Mouse (Mus musculus): ENCODE data around the gene Fam71d. TPM values are rescaled to one million over a fixed set of nuclear protein-coding genes. Genes with fewer than 3 reads are reported as not detected.

Fam71d gene
- polyA plus RNA-seq, 1 experiment, result not detected

- no peak overlapping the region for H3K27ac ChIP-seq (ENCODE audit: insufficient read depth, low read depth, low read length)
- H3K4me1 ChIP-seq (ENCODE audit: control insufficient read depth, insufficient read depth, insufficient read length, low read length), result no peaks in the 10 kb centered on the region
- WGBS, result 87% methylated on average over 4 of the region's 4 CpGs
- no peaks in the 10 kb centered on the region; the same call in 1 of the 2 replicates for H3K36me3 ChIP-seq (ENCODE audit: control insufficient read depth, insufficient read depth, low read length)
- no peaks in the 10 kb centered on the region for H3K27me3 ChIP-seq (ENCODE audit: control insufficient read depth, insufficient read depth, low read length)
- no peak overlapping the region for H3K4me3 ChIP-seq (ENCODE audit: low read depth, low read length)
- TF ChIP-seq CTCF (IDR thresholded peaks at IDR 0.05; ENCODE audit: extremely low read depth, insufficient read length, insufficient replicate concordance, low read depth, low read length) (no peak), POLR2A (IDR thresholded peaks at IDR 0.05; ENCODE audit: low read depth, low read length) (no peak)
Measured at GRCm38 (mm10) chr12:78682279-78682678, 9.1 kb upstream of the Fam71d start.

- no peak overlapping the region for H3K4me3 ChIP-seq (ENCODE audit: low read depth, low read length)
- WGBS, result 50% methylated on average over 1 of the region's 1 CpGs
- no peaks in the 10 kb centered on the region for H3K27me3 ChIP-seq (ENCODE audit: control insufficient read depth, insufficient read depth, low read length)
- no peak overlapping the region for H3K27ac ChIP-seq (ENCODE audit: insufficient read depth, low read depth, low read length)
- no peak for TF ChIP-seq CTCF (IDR thresholded peaks at IDR 0.05; ENCODE audit: extremely low read depth, insufficient read length, insufficient replicate concordance, low read depth, low read length)
- no peak for TF ChIP-seq POLR2A (IDR thresholded peaks at IDR 0.05; ENCODE audit: low read depth, low read length)
- no peaks in the 10 kb centered on the region for H3K36me3 ChIP-seq (ENCODE audit: control insufficient read depth, insufficient read depth, low read length)
- H3K4me1 ChIP-seq (ENCODE audit: control insufficient read depth, insufficient read depth, insufficient read length, low read length), result no peaks in the 10 kb centered on the region
Measured at GRCm38 (mm10) chr12:78685669-78686215, 5.6 kb upstream of the Fam71d start.

DNA sequence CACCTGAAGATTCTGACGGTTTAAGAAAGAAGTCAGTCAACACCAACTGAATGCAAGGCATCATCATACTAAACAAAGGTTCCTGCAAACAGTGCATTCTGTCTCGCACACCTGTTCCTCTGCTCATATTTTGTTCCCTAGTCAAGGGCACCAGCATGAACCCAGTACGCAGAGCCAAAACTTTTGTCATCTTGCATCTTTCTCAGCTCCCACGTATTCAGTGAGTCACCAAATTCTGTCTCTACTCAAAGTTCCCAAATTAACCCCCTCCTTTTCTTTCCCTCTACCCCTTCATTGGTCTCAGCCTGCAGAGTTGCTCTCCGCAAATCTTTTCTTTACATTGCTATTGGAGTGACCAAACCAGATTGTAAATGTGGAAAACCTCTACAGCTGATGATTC, 2.5 kb upstream of the Fam71d start:
- no peaks in the 10 kb centered on the region for H3K27me3 ChIP-seq (ENCODE audit: control insufficient read depth, insufficient read depth, low read length)
- WGBS, result 88% methylated on average over 5 of the region's 5 CpGs
- no peak for TF ChIP-seq CTCF (IDR thresholded peaks at IDR 0.05; ENCODE audit: extremely low read depth, insufficient read length, insufficient replicate concordance, low read depth, low read length)
- no peaks in the 10 kb centered on the region for H3K36me3 ChIP-seq (ENCODE audit: control insufficient read depth, insufficient read depth, low read length)
- H3K4me3 ChIP-seq (ENCODE audit: low read depth, low read length), result no peak overlapping the region
- no peak overlapping the region for H3K27ac ChIP-seq (ENCODE audit: insufficient read depth, low read depth, low read length)
- H3K4me1 ChIP-seq (ENCODE audit: control insufficient read depth, insufficient read depth, insufficient read length, low read length), result no peaks in the 10 kb centered on the region

DNA sequence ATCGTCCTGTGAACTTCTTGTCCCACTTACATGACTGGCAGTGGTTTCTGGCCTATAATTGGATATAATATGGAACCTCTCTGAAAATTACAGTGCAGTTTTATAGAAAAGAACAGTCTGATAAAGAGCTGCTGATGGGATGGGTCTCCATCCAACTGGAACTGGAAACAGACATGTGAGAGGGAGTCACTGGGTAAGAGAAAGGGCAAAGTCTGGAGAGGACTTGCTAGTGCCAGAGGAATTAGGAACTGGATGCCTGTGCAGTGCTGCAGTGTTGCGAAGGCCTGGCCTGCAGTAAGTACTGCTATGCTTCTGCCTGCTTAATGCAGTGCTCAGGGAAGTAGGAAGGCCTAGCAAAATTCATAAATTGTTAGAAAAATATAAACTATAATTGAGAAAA, 1.9 kb downstream of the Fam71d start:
- Histone ChIP-seq H3K27me3 (ENCODE audit: control insufficient read depth, insufficient read depth, low read length) (no peaks in the 10 kb centered on the region), H3K36me3 (ENCODE audit: control insufficient read depth, insufficient read depth, low read length) (no peaks in the 10 kb centered on the region), H3K4me3 (ENCODE audit: low read depth, low read length) (no peak overlapping the region), H3K27ac (ENCODE audit: insufficient read depth, low read depth, low read length) (no peak overlapping the region), H3K4me1 (ENCODE audit: control insufficient read depth, insufficient read depth, insufficient read length, low read length) (no peaks in the 10 kb centered on the region)
- 93% methylated on average over 2 of the region's 2 CpGs for WGBS
- no peak for TF ChIP-seq CTCF (IDR thresholded peaks at IDR 0.05; ENCODE audit: extremely low read depth, insufficient read length, insufficient replicate concordance, low read depth, low read length)
- TF ChIP-seq POLR2A (IDR thresholded peaks at IDR 0.05; ENCODE audit: low read depth, low read length), result no peak

- Histone ChIP-seq H3K4me3 (ENCODE audit: low read depth, low read length) (no peak overlapping the region), H3K36me3 (ENCODE audit: control insufficient read depth, insufficient read depth, low read length) (no peaks in the 10 kb centered on the region), H3K4me1 (ENCODE audit: control insufficient read depth, insufficient read depth, insufficient read length, low read length) (no peaks in the 10 kb centered on the region), H3K27me3 (ENCODE audit: control insufficient read depth, insufficient read depth, low read length) (no peaks in the 10 kb centered on the region), H3K27ac (ENCODE audit: insufficient read depth, low read depth, low read length) (no peak overlapping the region)
- 56% methylated on average over 2 of the region's 2 CpGs for WGBS
- TF ChIP-seq CTCF (IDR thresholded peaks at IDR 0.05; ENCODE audit: extremely low read depth, insufficient read length, insufficient replicate concordance, low read depth, low read length), result no peak
- no peak for TF ChIP-seq POLR2A (IDR thresholded peaks at IDR 0.05; ENCODE audit: low read depth, low read length)
Measured at GRCm38 (mm10) chr12:78717783-78718182, 26.4 kb downstream of the Fam71d start.

DNA sequence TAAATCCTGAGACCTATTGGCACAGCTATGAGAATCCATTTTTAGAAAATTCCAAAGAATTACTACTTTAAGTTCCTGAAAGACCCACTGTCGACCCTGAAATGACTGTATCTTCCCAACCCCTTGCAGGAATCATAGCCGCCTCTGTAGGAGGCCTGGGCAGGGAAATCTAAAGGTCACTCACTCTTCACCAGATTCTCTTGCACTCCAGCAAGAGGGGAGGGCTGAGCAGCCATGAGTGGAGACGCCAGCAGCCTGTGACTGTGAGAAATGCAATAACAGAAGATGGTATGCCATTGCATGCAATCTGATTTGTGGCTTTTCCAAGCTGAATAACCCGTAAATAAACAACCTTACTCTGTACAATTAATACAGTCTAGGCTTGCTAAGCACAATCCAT, 36.4 kb downstream of the Fam71d start:
- WGBS, result 55% methylated on average over 4 of the region's 4 CpGs
- Histone ChIP-seq H3K4me1 (ENCODE audit: control insufficient read depth, insufficient read depth, insufficient read length, low read length) (no peaks in the 10 kb centered on the region), H3K4me3 (ENCODE audit: low read depth, low read length) (no peak overlapping the region), H3K27ac (ENCODE audit: insufficient read depth, low read depth, low read length) (no peak overlapping the region), H3K36me3 (ENCODE audit: control insufficient read depth, insufficient read depth, low read length) (no peaks in the 10 kb centered on the region), H3K27me3 (ENCODE audit: control insufficient read depth, insufficient read depth, low read length) (no peaks in the 10 kb centered on the region)
- TF ChIP-seq CTCF (IDR thresholded peaks at IDR 0.05; ENCODE audit: extremely low read depth, insufficient read length, insufficient replicate concordance, low read depth, low read length) (no peak), POLR2A (IDR thresholded peaks at IDR 0.05; ENCODE audit: low read depth, low read length) (no peak)

DNA sequence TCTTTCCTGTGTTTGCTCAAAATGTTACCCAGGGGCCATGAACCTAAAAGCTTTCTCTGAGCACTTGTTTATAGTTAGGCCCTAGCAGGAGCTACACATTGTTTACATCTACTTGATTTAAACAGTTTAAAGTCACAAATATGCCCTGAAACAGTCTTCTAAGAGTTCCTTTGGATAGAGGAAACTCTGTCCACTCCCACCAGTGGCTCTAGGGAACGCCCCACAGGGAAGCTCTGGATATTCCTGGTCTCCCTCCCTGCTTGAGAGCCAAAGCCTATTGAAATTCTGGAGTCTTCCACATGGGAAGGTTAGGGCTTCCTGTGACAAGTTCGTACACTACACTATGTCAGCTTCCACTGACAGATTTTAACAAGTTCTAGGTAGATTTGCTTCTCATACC, 48.3 kb downstream of the Fam71d start:
- no peaks in the 10 kb centered on the region for H3K27me3 ChIP-seq (ENCODE audit: control insufficient read depth, insufficient read depth, low read length)
- H3K36me3 ChIP-seq (ENCODE audit: control insufficient read depth, insufficient read depth, low read length), result no peaks in the 10 kb centered on the region
- H3K27ac ChIP-seq (ENCODE audit: insufficient read depth, low read depth, low read length), result no peak overlapping the region
- 55% methylated on average over 2 of the region's 2 CpGs for WGBS
- H3K4me3 ChIP-seq (ENCODE audit: low read depth, low read length), result no peak overlapping the region
- TF ChIP-seq POLR2A (IDR thresholded peaks at IDR 0.05; ENCODE audit: low read depth, low read length) (no peak), CTCF (IDR thresholded peaks at IDR 0.05; ENCODE audit: extremely low read depth, insufficient read length, insufficient replicate concordance, low read depth, low read length) (no peak)
- no peaks in the 10 kb centered on the region for H3K4me1 ChIP-seq (ENCODE audit: control insufficient read depth, insufficient read depth, insufficient read length, low read length)

Data from small intestine, adult 2 months (tissue).